In genomic region chr14:51983855-51984246, GRCm38 (mm10) we compare ENCODE assay signal across 9 mouse cellular contexts. TPM values are rescaled to one million over a fixed set of nuclear protein-coding genes. Genes with fewer than 3 reads are reported as not detected.
A peak's percentile ranks its signal among the peaks of the same experiment; 100 is the strongest.
DNase-seq lines count a peak whose midpoint lies in the region; ATAC-seq and TF ChIP-seq lines count a peak whose summit lies in the region.
"Had no signal": no experiment of that assay in that cellular context is flagged by ENCODE, and none has a peak within 500 bp of the region (broad histone marks: within the 10 kb centered on the region; RNA-seq: fewer than 3 reads in every experiment).

No protein-coding gene starts in this region.

- peaks cover 11% of the 10 kb centered on the region for H3K36me3 ChIP-seq in lung, embryonic 15.5 days
- peaks cover 22% of the 10 kb centered on the region for H3K36me3 ChIP-seq in forebrain, embryonic 10.5 days (replicated peaks)
- peaks cover 23% of the 10 kb centered on the region for H3K36me3 ChIP-seq in limb, embryonic 13.5 days
- no peaks in the 10 kb centered on the region for H3K36me3 ChIP-seq in small intestine, adult 2 months (ENCODE audit: control insufficient read depth, insufficient read depth, low read length)

- TF ChIP-seq CTCF in small intestine, adult 2 months (IDR thresholded peaks at IDR 0.05; ENCODE audit: extremely low read depth, insufficient read length, insufficient replicate concordance, low read depth, low read length), result no peak

- peak overlapping the region; percentile 93 for H3K4me2 ChIP-seq in lung, embryonic 15.5 days
- H3K4me2 ChIP-seq in limb, embryonic 13.5 days (replicated peaks), result peak overlapping the region; percentile 84

- H3K27me3 ChIP-seq in lung, embryonic 15.5 days, result no peaks in the 10 kb centered on the region
- H3K27me3 ChIP-seq in forebrain, embryonic 10.5 days (ENCODE audit: poor library complexity, severe bottlenecking), result no peaks in the 10 kb centered on the region
- H3K27me3 ChIP-seq in limb, embryonic 13.5 days, result no peaks in the 10 kb centered on the region
- H3K27me3 ChIP-seq in small intestine, adult 2 months (ENCODE audit: control insufficient read depth, insufficient read depth, low read length), result 0 out of 2 replicates have a peak, but pooled peaks cover 8% of the 10 kb centered on the region

- WGBS in lung, embryonic 15.5 days, result 15% methylated on average over 10 of the region's 10 CpGs
- 6% methylated on average over 10 of the region's 10 CpGs for WGBS in forebrain, embryonic 10.5 days
- 6% methylated on average over 10 of the region's 10 CpGs for WGBS in limb, embryonic 13.5 days
- 72% methylated on average over 10 of the region's 10 CpGs for WGBS in small intestine, adult 2 months

- no peak for DNase-seq in lung, postnatal 25 days (ENCODE audit: low spot score)
- DNase-seq in forebrain, embryonic 10.5 days (ENCODE audit: extremely low spot score, low spot score), result no peak
- no peak for DNase-seq in adrenal gland, adult 8-10 months
- DNase-seq in retina, embryonic 14.5 days (ENCODE audit: low spot score), result no peak
- no peak for DNase-seq in cerebellum, postnatal 25 days

- H3K4me3 ChIP-seq in lung, embryonic 15.5 days, result peak overlapping the region; percentile 86
- peak overlapping the region; percentile 78 for H3K4me3 ChIP-seq in forebrain, embryonic 10.5 days
- peak overlapping the region; percentile 84 for H3K4me3 ChIP-seq in limb, embryonic 13.5 days
- H3K4me3 ChIP-seq in small intestine, adult 2 months (ENCODE audit: low read depth, low read length), result peak overlapping the region; percentile 82; the same call in 1 of the 2 replicates

- peaks cover 26% of the 10 kb centered on the region for H3K4me1 ChIP-seq in lung, embryonic 15.5 days
- peaks cover 42% of the 10 kb centered on the region for H3K4me1 ChIP-seq in forebrain, embryonic 10.5 days
- peaks cover 35% of the 10 kb centered on the region for H3K4me1 ChIP-seq in limb, embryonic 13.5 days
- peaks cover 5% of the 10 kb centered on the region for H3K4me1 ChIP-seq in small intestine, adult 2 months (ENCODE audit: control insufficient read depth, insufficient read depth, insufficient read length, low read length)

- H3K9me3 ChIP-seq in lung, embryonic 15.5 days, result no peaks in the 10 kb centered on the region
- no peaks in the 10 kb centered on the region for H3K9me3 ChIP-seq in forebrain, embryonic 10.5 days
- H3K9me3 ChIP-seq in limb, embryonic 13.5 days, result no peaks in the 10 kb centered on the region

- no peak for TF ChIP-seq POLR2A in small intestine, adult 2 months (IDR thresholded peaks at IDR 0.05; ENCODE audit: low read depth, low read length)

- no peak for ATAC-seq in lung, embryonic 15.5 days (ENCODE audit: borderline replicate concordance, extremely low read depth, low FRiP score, low TSS enrichment)
- no peak for ATAC-seq in limb, embryonic 13.5 days (ENCODE audit: low FRiP score, low read depth)

- H3K27ac ChIP-seq in lung, embryonic 15.5 days, result peak overlapping the region; percentile 93
- peak overlapping the region; percentile 97 for H3K27ac ChIP-seq in forebrain, embryonic 10.5 days
- H3K27ac ChIP-seq in limb, embryonic 13.5 days, result peak overlapping the region; percentile 99
- H3K27ac ChIP-seq in small intestine, adult 2 months (ENCODE audit: insufficient read depth, low read depth, low read length), result no peak overlapping the region

- peak overlapping the region; percentile 89 for H3K9ac ChIP-seq in lung, embryonic 15.5 days
- H3K9ac ChIP-seq in limb, embryonic 13.5 days, result peak overlapping the region; percentile 93

RNA-seq across cellular contexts. Expression of gene Arhgef40, which starts 0.7 kb away (rescaled TPM):
- 105 TPM in 2 replicates for polyA plus RNA-seq in lung, embryonic 15.5 days (2015; fragmentation: Nextera tagmentation; extraction: Ambion mirVana)
- 97.5 and 102 TPM in 2 replicates for polyA plus RNA-seq in forebrain, embryonic 10.5 days (2016; fragmentation: Nextera tagmentation; extraction: Ambion mirVana)
- polyA plus RNA-seq in limb, embryonic 13.5 days (2015; fragmentation: Nextera tagmentation; extraction: Ambion mirVana), result 189 and 203 TPM in 2 replicates
- 12.7 and 19.1 TPM in 2 replicates for polyA plus RNA-seq in small intestine, adult 2 months (2012; rRNA removed)
- 10 to 100 TPM; 40.7 to 74.9 (median 57.2) TPM for total RNA-seq in adrenal gland, adult 8-10 months (2022)

RNA-seq across cellular contexts. Expression of gene Tmem253, which starts 31.6 kb away (rescaled TPM):
- polyA plus RNA-seq in lung, embryonic 15.5 days (2015; fragmentation: Nextera tagmentation; extraction: Ambion mirVana), result 0.26 and 0.57 TPM in 2 replicates
- 0.63 and 0.96 TPM in 2 replicates for polyA plus RNA-seq in forebrain, embryonic 10.5 days (2016; fragmentation: Nextera tagmentation; extraction: Ambion mirVana)
- polyA plus RNA-seq in limb, embryonic 13.5 days (2015; fragmentation: Nextera tagmentation; extraction: Ambion mirVana), result 0.78 and 1.4 TPM in 2 replicates
- polyA plus RNA-seq in small intestine, adult 2 months (2012; rRNA removed), result 53.4 and 91.5 TPM in 2 replicates
- total RNA-seq in adrenal gland, adult 8-10 months (2022), result 1 to 10 TPM; 1.1 to 2.2 (median 1.6) TPM

RNA-seq across cellular contexts. Expression of gene Zfp219, which starts 36.7 kb away (rescaled TPM):
- polyA plus RNA-seq in lung, embryonic 15.5 days (2015; fragmentation: Nextera tagmentation; extraction: Ambion mirVana), result 25.7 and 26.3 TPM in 2 replicates
- 85.4 and 87.6 TPM in 2 replicates for polyA plus RNA-seq in forebrain, embryonic 10.5 days (2016; fragmentation: Nextera tagmentation; extraction: Ambion mirVana)
- polyA plus RNA-seq in limb, embryonic 13.5 days (2015; fragmentation: Nextera tagmentation; extraction: Ambion mirVana), result 30.8 and 32.2 TPM in 2 replicates
- polyA plus RNA-seq in small intestine, adult 2 months (2012; rRNA removed), result 37.9 and 72.7 TPM in 2 replicates
- total RNA-seq in adrenal gland, adult 8-10 months (2022), result 10 to 100 TPM; 52.7 to 86.6 (median 71.6) TPM

RNA-seq across cellular contexts. Expression of gene Olfr221, which starts 58.4 kb away (rescaled TPM):
- polyA plus RNA-seq in lung, embryonic 15.5 days (2015; fragmentation: Nextera tagmentation; extraction: Ambion mirVana), result not detected in 2 replicates
- polyA plus RNA-seq in forebrain, embryonic 10.5 days (2016; fragmentation: Nextera tagmentation; extraction: Ambion mirVana), result not detected in 2 replicates
- not detected in 2 replicates for polyA plus RNA-seq in limb, embryonic 13.5 days (2015; fragmentation: Nextera tagmentation; extraction: Ambion mirVana)
- not detected in 2 replicates for polyA plus RNA-seq in small intestine, adult 2 months (2012; rRNA removed)
- not detected for total RNA-seq in adrenal gland, adult 8-10 months (2022)
- polyA plus RNA-seq: large intestine, adult 2 months had no signal

Comparison
In these comparisons a context has a peak if more than half of its experiments do, and no peak if none do; other contexts are left out.
1. RNA of gene Tmem253, which starts 31.6 kb away (polyA plus RNA-seq): 53.4 to 91.5 TPM in small intestine, adult 2 months; 0.78 to 1.4 TPM in limb, embryonic 13.5 days, 0.63 to 0.96 TPM in forebrain, embryonic 10.5 days and 0.26 to 0.57 TPM in lung, embryonic 15.5 days; every median in the first group is over 10 times any median in the second.
2. Peak in every context shown above with its lines, with median percentiles within 50 percentile points of each other: H3K4me3 ChIP-seq.